Mouse (Mus musculus) kidney, postnatal 0 days (tissue): ENCODE measurements around the gene Ampd1. TPM values are rescaled to one million over a fixed set of nuclear protein-coding genes. Genes with fewer than 3 reads are reported as not detected.

Source experiments
- ATAC-seq: fragments of 200-750 bp; cut with Nextera tagmentation; replicated peaks from 2 replicates; pipeline ENCODE4 v1.8.0; 2017; ENCODE audit warnings: low read depth, moderate number of reproducible peaks, moderate TSS enrichment, moderate library complexity; ENCODE audit not compliant: low FRiP score
- DNase-seq: peaks from one replicate; pipeline ENCODE4 v3.0.0-alpha.2; 2016; ENCODE audit warnings: low spot score
- H3K27ac ChIP-seq: fragments of 300-500 bp; sonication (generic); 2 replicates; pipeline ENCODE4 v1.5.1; 2014; ENCODE audit warnings: mild to moderate bottlenecking
- H3K27me3 ChIP-seq: fragments of 300-500 bp; sonication (generic); 2 replicates; pipeline ENCODE4 v1.6.1; 2014; ENCODE audit warnings: low read length, mixed read lengths; ENCODE audit not compliant: insufficient read depth
- H3K36me3 ChIP-seq: fragments of 300-500 bp; sonication (generic); 2 replicates; pipeline ENCODE4 v1.6.1; 2014; ENCODE audit warnings: low read length, mixed read lengths; ENCODE audit not compliant: insufficient read depth
- H3K4me1 ChIP-seq: fragments of 300-500 bp; sonication (generic); replicated peaks from 2 replicates; pipeline ENCODE4 v1.6.1; 2014; ENCODE audit warnings: antibody characterized with exemption, low read length, mixed read lengths; ENCODE audit not compliant: insufficient read depth
- H3K4me2 ChIP-seq: fragments of 300-500 bp; sonication (generic); 2 replicates; pipeline ENCODE4 v1.6.1; 2014; ENCODE audit warnings: mild to moderate bottlenecking, low read length, moderate library complexity, mixed read lengths
- H3K4me3 ChIP-seq: fragments of 300-500 bp; sonication (generic); replicated peaks from 2 replicates; pipeline ENCODE4 v1.5.1; 2014; ENCODE audit warnings: low read depth, low read length
- H3K9ac ChIP-seq: fragments of 300-500 bp; sonication (generic); 2 replicates; pipeline ENCODE4 v1.6.1; 2014; ENCODE audit warnings: low read depth, low read length
- H3K9me3 ChIP-seq: fragments of 300-500 bp; sonication (generic); replicated peaks from 2 replicates; pipeline ENCODE4 v1.6.1; 2016; ENCODE audit warnings: low read length, inconsistent platforms, mixed read lengths
- CTCF ChIP-seq: IDR thresholded peaks from 2 replicates; pipeline ENCODE4 v1.5.1; 2016; ENCODE audit warnings: antibody characterized with exemption, low read depth, mild to moderate bottlenecking, moderate library complexity
- WGBS: fragments of 180-500 bp; shearing (Covaris S2); extraction: QIAGEN DNeasy Blood & Tissue Kit; methylation state at CpG from one replicate; pipeline ENCODE4 v1.1.7; 2014; 5-methylcytosine and 5-hydroxymethylcytosine counted together
- polyA plus RNA-seq: library from polyadenylated mRNA; unstranded; fragments of >200 nt; fragmentation: Nextera tagmentation; extraction: Ambion mirVana; gene quantifications from 2 replicates; pipeline ENCODE4 v1.2.1, GENCODE M21; 2015

Gene Ampd1
- polyA plus RNA-seq, 1 experiment from 2014 or later = not detected

DNA sequence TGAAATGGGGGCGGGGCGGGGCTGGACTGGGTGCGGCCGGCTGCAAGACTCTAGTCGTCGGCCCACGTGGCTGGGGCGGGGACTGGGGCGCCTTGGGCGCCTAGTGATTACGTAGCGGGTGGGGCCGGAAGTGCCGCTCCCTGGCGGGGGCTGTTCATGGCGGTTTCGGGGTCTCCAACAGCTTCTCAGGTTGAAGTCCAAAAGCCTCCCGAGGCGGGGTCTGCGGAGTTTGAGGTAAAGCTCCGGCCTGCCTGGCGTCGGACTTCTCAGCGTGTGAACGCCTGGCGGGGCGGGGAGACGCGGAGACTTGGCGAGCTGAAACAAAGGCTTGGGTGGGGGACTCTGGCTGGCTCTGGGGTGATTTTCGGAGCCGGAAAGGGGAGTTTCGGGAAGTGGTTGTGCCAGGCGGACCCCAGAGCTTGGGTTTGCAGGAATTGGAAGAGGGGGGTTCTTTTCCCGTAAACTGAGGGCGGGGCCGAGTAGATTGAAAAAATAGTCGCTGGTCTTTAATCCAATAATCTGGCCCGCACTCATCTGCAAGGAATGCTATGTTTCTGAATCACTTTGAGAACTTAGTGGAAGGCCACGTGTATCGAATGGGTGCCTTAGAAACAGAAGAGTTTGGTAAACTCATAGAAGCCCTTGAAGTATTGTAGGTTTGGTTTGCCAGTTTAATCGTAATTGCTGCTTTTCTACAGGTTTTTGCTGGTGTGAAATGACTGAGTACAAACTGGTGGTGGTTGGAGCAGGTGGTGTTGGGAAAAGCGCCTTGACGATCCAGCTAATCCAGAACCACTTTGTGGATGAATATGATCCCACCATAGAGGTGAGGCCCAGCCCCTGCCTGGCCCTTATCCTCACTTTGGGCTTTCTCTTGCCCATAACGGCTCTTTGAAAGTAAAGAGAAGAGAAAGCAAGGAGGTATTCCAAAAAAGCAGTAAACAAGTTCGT, 15.3 kb upstream of the Ampd1 start, which contains the start of gene Nras:
TSS of gene Nras (plus strand) at position 79 of the 951 bp plus-strand sequence.
- Histone ChIP-seq H3K27me3 (no peaks in the 10 kb centered on the region), H3K9ac (peak within 1 kb of the TSS; percentile 80), H3K4me2 (peak within 1 kb of the TSS; percentile 72), H3K36me3 (peaks cover 52% of the 10 kb centered on the region), H3K4me1 (no peaks in the 10 kb centered on the region), H3K27ac (peak within 1 kb of the TSS; percentile 95), H3K9me3 (no peaks in the 10 kb centered on the region), H3K4me3 (peak within 1 kb of the TSS; percentile 79)
- peak; percentile 97 for DNase-seq
- 2% methylated on average over 46 of the region's 46 CpGs for WGBS
- ATAC-seq = peak; percentile 97
- no peak for TF ChIP-seq CTCF

GRCm38 (mm10) chr3:103066927-103067326, 6.9 kb upstream of the Ampd1 start:
- H3K9me3 ChIP-seq = no peaks in the 10 kb centered on the region
- no peaks in the 10 kb centered on the region for H3K27me3 ChIP-seq
- peaks cover 50% of the 10 kb centered on the region for H3K36me3 ChIP-seq
- ATAC-seq = no peak
- no peak overlapping the region for H3K27ac ChIP-seq
- DNase-seq = no peak
- no peak overlapping the region for H3K4me2 ChIP-seq
- WGBS = 80% methylated on average over 8 of the region's 8 CpGs
- no peak overlapping the region for H3K4me3 ChIP-seq
- TF ChIP-seq CTCF = no peak
- H3K9ac ChIP-seq = no peak overlapping the region
- H3K4me1 ChIP-seq = no peaks in the 10 kb centered on the region

GRCm38 (mm10) chr3:103068971-103069370, 4.8 kb upstream of the Ampd1 start:
- no peak overlapping the region for H3K4me3 ChIP-seq
- H3K9me3 ChIP-seq = no peaks in the 10 kb centered on the region
- DNase-seq (no peak), ATAC-seq (no peak)
- 82% methylated on average over 6 of the region's 6 CpGs for WGBS
- peaks cover 34% of the 10 kb centered on the region for H3K36me3 ChIP-seq
- no peak overlapping the region for H3K27ac ChIP-seq
- TF ChIP-seq CTCF = no peak
- no peak overlapping the region for H3K9ac ChIP-seq
- H3K4me2 ChIP-seq = no peak overlapping the region
- no peaks in the 10 kb centered on the region for H3K4me1 ChIP-seq
- no peaks in the 10 kb centered on the region for H3K27me3 ChIP-seq

DNA sequence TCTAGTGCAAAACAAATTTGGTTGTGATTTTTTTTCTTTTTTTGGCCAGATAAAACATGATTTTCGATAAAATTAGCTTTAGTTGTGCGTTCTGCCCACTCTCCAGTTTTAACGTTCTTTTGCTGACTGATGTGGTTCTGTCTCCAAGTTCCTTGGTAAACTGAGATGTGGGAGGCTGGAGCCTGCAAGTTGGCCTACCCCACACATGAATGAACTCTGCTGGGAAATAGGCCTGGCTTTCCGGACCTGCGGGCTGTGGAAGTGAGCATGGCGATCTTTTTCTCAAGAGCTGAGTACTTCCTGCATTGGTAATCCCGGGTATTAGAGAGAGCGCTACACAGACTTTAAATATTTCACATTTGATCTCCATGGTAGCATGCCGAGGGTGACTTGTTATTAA, 2.1 kb downstream of the Ampd1 start:
- no peak overlapping the region for H3K4me2 ChIP-seq
- H3K36me3 ChIP-seq = no peaks in the 10 kb centered on the region
- no peak overlapping the region for H3K27ac ChIP-seq
- no peak for TF ChIP-seq CTCF
- H3K9me3 ChIP-seq = no peaks in the 10 kb centered on the region
- H3K4me3 ChIP-seq = no peak overlapping the region
- ATAC-seq = no peak
- no peak for DNase-seq
- H3K9ac ChIP-seq = no peak overlapping the region
- WGBS = 75% methylated on average over 9 of the region's 9 CpGs
- no peaks in the 10 kb centered on the region for H3K27me3 ChIP-seq
- no peaks in the 10 kb centered on the region for H3K4me1 ChIP-seq

DNA sequence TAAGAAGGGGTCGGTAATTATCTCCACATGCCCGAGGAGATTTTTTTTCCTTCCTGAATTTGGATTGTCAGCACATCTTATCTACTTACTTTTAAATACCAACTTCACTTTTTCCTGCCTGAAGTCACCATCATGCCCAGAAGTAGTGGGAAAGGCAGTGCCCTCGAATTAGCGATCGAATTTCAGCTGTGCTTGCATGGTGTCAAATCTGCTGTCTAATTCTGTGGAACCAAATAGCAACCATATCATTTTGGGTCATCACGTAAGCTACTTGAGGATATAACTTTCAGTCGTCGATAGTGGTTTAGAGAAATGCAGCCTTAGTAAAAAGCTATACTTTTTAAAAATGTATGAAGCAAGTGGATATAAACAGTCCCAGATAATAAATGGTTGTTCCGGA, 2.7 kb downstream of the Ampd1 start:
- Histone ChIP-seq H3K27me3 (no peaks in the 10 kb centered on the region), H3K9me3 (no peaks in the 10 kb centered on the region), H3K4me3 (no peak overlapping the region), H3K36me3 (no peaks in the 10 kb centered on the region), H3K9ac (no peak overlapping the region), H3K27ac (no peak overlapping the region), H3K4me2 (no peak overlapping the region), H3K4me1 (no peaks in the 10 kb centered on the region)
- DNase-seq (no peak), ATAC-seq (no peak)
- 90% methylated on average over 9 of the region's 9 CpGs for WGBS
- TF ChIP-seq CTCF = no peak

DNA sequence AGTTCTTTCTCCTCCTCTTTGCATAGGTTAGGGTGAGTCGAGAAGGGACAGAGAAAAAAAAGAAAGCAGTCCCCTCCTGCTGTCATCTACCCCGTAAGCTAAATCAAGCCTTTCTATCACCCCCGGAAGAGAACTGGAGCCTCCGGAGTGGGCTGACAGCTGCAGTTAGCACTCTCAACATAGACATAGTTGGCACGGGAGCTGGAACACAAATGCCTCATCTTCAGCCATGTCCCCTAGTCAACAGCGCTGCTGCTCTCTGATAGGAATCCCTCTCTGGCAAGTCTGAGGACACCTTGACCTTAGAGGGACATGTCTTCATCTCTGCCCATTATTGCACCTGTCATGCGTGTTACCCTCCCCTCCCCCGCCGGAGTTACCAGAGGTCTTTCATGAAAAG, 5.5 kb downstream of the Ampd1 start:
- WGBS = 86% methylated on average over 9 of the region's 9 CpGs
- H3K9ac ChIP-seq = no peak overlapping the region
- H3K4me3 ChIP-seq = no peak overlapping the region

More for the DNA sequence above, 5.5 kb downstream of the Ampd1 start:
- H3K27me3 ChIP-seq = no peaks in the 10 kb centered on the region
- H3K4me2 ChIP-seq = no peak overlapping the region
- no peak for TF ChIP-seq CTCF
- H3K9me3 ChIP-seq = no peaks in the 10 kb centered on the region
- H3K36me3 ChIP-seq = no peaks in the 10 kb centered on the region
- DNase-seq (no peak), ATAC-seq (no peak)
- H3K4me1 ChIP-seq = no peaks in the 10 kb centered on the region
- no peak overlapping the region for H3K27ac ChIP-seq
